Mouse (Mus musculus): ENCODE measurements at regions not wholly inside any gene's neighbourhood (a gene's known extent, or its start where the extent isn't known, plus 50 kb on each side); places are given as distances from the start of the nearest gene placed in this dataset.
A peak's percentile ranks its signal among the peaks of the same experiment; 100 is the strongest.

- DNase-seq (ENCODE audit: low spot score): no peak
These were observed 224.3 kb upstream of the Tank start for GRCm38 (mm10) chr2:61354104-61354503.

- DNase-seq (ENCODE audit: low spot score): no peak
These were observed 230.9 kb upstream of the Tank start for GRCm38 (mm10) chr2:61347451-61347850.

- DNase-seq (ENCODE audit: low spot score): no peak
These were observed 232.2 kb upstream of the Tank start for GRCm38 (mm10) chr2:61346012-61346760.

- DNase-seq (ENCODE audit: low spot score): peak; percentile 14
These were observed 233.1 kb upstream of the Tank start for GRCm38 (mm10) chr2:61345311-61345710.

GRCm38 (mm10) chr2:61344556-61345131, 233.7 kb upstream of the Tank start:
- DNase-seq (ENCODE audit: low spot score): peak; percentile 6

GRCm38 (mm10) chr2:61341254-61341653, 237.1 kb upstream of the Tank start:
- DNase-seq (ENCODE audit: low spot score): no peak

- no peak for DNase-seq (ENCODE audit: low spot score)
These were observed 259.2 kb upstream of the Tank start for GRCm38 (mm10) chr2:61319226-61319625.

GRCm38 (mm10) chr2:61310405-61310804, 268.0 kb upstream of the Tank start:
- DNase-seq (ENCODE audit: low spot score): no peak

- DNase-seq (ENCODE audit: low spot score): no peak
These were observed 269.2 kb upstream of the Tank start for GRCm38 (mm10) chr2:61309219-61309618.

- no peak for DNase-seq (ENCODE audit: low spot score)
These were observed 281.2 kb upstream of the Tank start for GRCm38 (mm10) chr2:61297135-61297534.

- no peak for DNase-seq (ENCODE audit: low spot score)
These were observed 281.8 kb upstream of the Tank start for GRCm38 (mm10) chr2:61296606-61297005.

GRCm38 (mm10) chr2:61295261-61295964, 283.0 kb upstream of the Tank start:
- no peak for DNase-seq (ENCODE audit: low spot score)

GRCm38 (mm10) chr2:61288246-61288645, 290.1 kb upstream of the Tank start:
- DNase-seq (ENCODE audit: low spot score): no peak

- no peak for DNase-seq (ENCODE audit: low spot score)
These were observed 293.7 kb upstream of the Tank start for GRCm38 (mm10) chr2:61284706-61285105.

- peak; percentile 7 for DNase-seq (ENCODE audit: low spot score)
These were observed 294.4 kb upstream of the Tank start for GRCm38 (mm10) chr2:61283829-61284601.

- no peak for DNase-seq (ENCODE audit: low spot score)
These were observed 305.7 kb upstream of the Tank start for GRCm38 (mm10) chr2:61272721-61273120.

GRCm38 (mm10) chr2:61267706-61268105, 304.7 kb upstream of the Rbms1 start:
- no peak for DNase-seq (ENCODE audit: low spot score)

- no peak for DNase-seq (ENCODE audit: low spot score)
These were observed 287.2 kb upstream of the Rbms1 start for GRCm38 (mm10) chr2:61250068-61250800.

GRCm38 (mm10) chr2:61247956-61248355, 285.0 kb upstream of the Rbms1 start:
- no peak for DNase-seq (ENCODE audit: low spot score)

GRCm38 (mm10) chr2:61247336-61247735, 284.3 kb upstream of the Rbms1 start:
- no peak for DNase-seq (ENCODE audit: low spot score)

- DNase-seq (ENCODE audit: low spot score): no peak
These were observed 283.8 kb upstream of the Rbms1 start for GRCm38 (mm10) chr2:61246691-61247258.

Data from layer of hippocampus, adult 11-12 months (tissue).